26 mouse cellular contexts compared by ENCODE assay signal in the genomic region with DNA sequence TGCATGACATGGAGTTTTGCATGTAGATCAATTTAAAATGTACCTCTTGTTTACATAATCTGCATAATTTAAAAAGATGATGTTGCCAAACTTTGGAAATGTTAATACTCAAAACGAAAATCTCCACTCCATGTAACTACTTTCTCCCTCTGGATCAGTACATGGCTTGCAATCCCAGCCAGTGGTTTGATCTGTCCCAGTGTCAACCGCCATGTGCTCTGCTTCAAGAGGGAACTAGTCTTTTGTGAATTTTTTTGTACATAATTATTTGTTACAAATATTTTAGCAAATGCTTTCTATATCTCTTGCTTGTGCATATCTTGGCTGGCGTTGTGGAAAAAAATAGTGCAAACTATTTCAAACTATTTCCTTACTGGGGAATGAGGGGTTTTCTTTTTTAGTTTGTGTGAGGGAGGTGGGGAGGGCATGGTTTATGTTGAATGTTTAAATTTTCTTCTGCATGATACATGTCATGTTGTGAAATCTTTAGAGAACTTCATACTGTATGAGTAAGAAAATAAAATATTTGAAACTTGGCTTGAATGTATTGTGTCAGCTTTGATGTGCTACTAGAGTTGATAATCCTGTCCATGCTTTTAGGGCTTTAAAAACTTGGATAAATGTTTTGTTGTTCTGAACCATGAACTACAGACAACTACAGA. TPM values are rescaled to one million over a fixed set of nuclear protein-coding genes. Genes with fewer than 3 reads are reported as not detected.
DNase-seq lines count a peak whose midpoint lies in the region; ATAC-seq and TF ChIP-seq lines count a peak whose summit lies in the region.
"Had no signal": no experiment of that assay in that cellular context is flagged by ENCODE, and none has a peak within 500 bp of the region (broad histone marks: within the 10 kb centered on the region; RNA-seq: fewer than 3 reads in every experiment).

No protein-coding gene starts in this region.

- H3K27me3 ChIP-seq in lung, embryonic 14.5 days (ENCODE audit: insufficient read depth, low read length): no peaks in the 10 kb centered on the region
- H3K27me3 ChIP-seq in lung, embryonic 16.5 days (ENCODE audit: control insufficient read depth, insufficient read depth, low read depth, low read length): no peaks in the 10 kb centered on the region
- H3K27me3 ChIP-seq: CH12.LX; embryonic facial prominence, embryonic 13.5 days; embryonic facial prominence, embryonic 15.5 days; forebrain, embryonic 12.5 days had no signal

- H3K36me3 ChIP-seq in lung, embryonic 14.5 days (ENCODE audit: insufficient read depth): peaks cover 86% of the 10 kb centered on the region
- H3K36me3 ChIP-seq in lung, embryonic 16.5 days (ENCODE audit: control insufficient read depth, insufficient read depth, low read length): peaks cover 33% of the 10 kb centered on the region

- H3K4me1 ChIP-seq in lung, embryonic 14.5 days (ENCODE audit: insufficient read depth): no peaks in the 10 kb centered on the region
- 0 out of 2 replicates have a peak, but pooled peaks cover 3% of the 10 kb centered on the region for H3K4me1 ChIP-seq in lung, embryonic 16.5 days (replicated peaks; ENCODE audit: control insufficient read depth, insufficient read depth, low read length)
- no peaks in the 10 kb centered on the region for H3K4me1 ChIP-seq in lung, adult 2 months (ENCODE audit: control insufficient read depth, insufficient read depth, low read length)
- H3K4me1 ChIP-seq: embryonic facial prominence, embryonic 13.5 days; embryonic facial prominence, embryonic 15.5 days; forebrain, embryonic 10.5 days; forebrain, embryonic 12.5 days had no signal

- peak; percentile 54 for DNase-seq in lung, embryonic 14.5 days
- no peak for DNase-seq in lung, postnatal 14 days
- no peak for DNase-seq in lung, adult 2 months
- DNase-seq in NIH3T3 (ENCODE audit: low read depth): peak; percentile 45
- DNase-seq: adrenal gland, adult 2 months; adrenal gland, postnatal 10 days; adrenal gland, postnatal 25 days; B cell, adult 2 months; cerebellum, adult 11 months; cerebellum, adult 18-20 months; cerebellum, adult 8-10 months; cerebellum, adult 9-11 months; cerebellum, postnatal 14 days; cerebellum, postnatal 36 days; embryo, embryonic 11 days had no signal

- no peak for TF ChIP-seq CTCF in lung, embryonic 14.5 days (IDR thresholded peaks at IDR 0.05; ENCODE audit: low read depth)
- no peak for TF ChIP-seq CTCF in lung, adult 2 months (IDR thresholded peaks at IDR 0.05; ENCODE audit: insufficient read depth, low read length)

- no peak overlapping the region for H3K4me3 ChIP-seq in lung, embryonic 14.5 days (ENCODE audit: low read depth, low read length)
- no peak overlapping the region for H3K4me3 ChIP-seq in lung, embryonic 16.5 days (ENCODE audit: low read length)
- H3K4me3 ChIP-seq in lung, adult 2 months (replicated peaks; ENCODE audit: extremely low read depth, low read depth, low read length): no peak overlapping the region
- H3K4me3 ChIP-seq: embryonic facial prominence, embryonic 13.5 days; embryonic facial prominence, embryonic 15.5 days; erythroblast, embryonic 14.5 days; forebrain, embryonic 10.5 days; forebrain, embryonic 12.5 days had no signal

- H3K4me2 ChIP-seq in lung, embryonic 14.5 days: no peak overlapping the region
- H3K4me2 ChIP-seq in lung, embryonic 16.5 days (ENCODE audit: low read depth, low read length): no peak overlapping the region
- H3K4me2 ChIP-seq: embryonic facial prominence, embryonic 13.5 days; embryonic facial prominence, embryonic 15.5 days; forebrain, embryonic 12.5 days had no signal

- 78% methylated on average over 3 of the region's 3 CpGs for WGBS in lung, embryonic 14.5 days
- WGBS in lung, embryonic 16.5 days: 52% methylated on average over 3 of the region's 3 CpGs
- 69% methylated on average over 3 of the region's 3 CpGs for WGBS in lung, adult 2 months

- no peak for ATAC-seq in lung, embryonic 14.5 days (ENCODE audit: insufficient read depth)
- peak; percentile 90 for ATAC-seq in lung, embryonic 16.5 days (ENCODE audit: low read depth)
- ATAC-seq: CD4-positive, CD25-positive, alpha-beta regulatory T cell, adult 4 months; forebrain, embryonic 14.5 days; forebrain, embryonic 16.5 days had no signal

- no peak overlapping the region for H3K27ac ChIP-seq in lung, embryonic 14.5 days (ENCODE audit: low read depth)
- H3K27ac ChIP-seq in lung, embryonic 16.5 days (ENCODE audit: low read length): peak overlapping the region; percentile 80
- H3K27ac ChIP-seq: embryonic facial prominence, embryonic 13.5 days; embryonic facial prominence, embryonic 15.5 days; forebrain, embryonic 10.5 days; forebrain, embryonic 12.5 days had no signal

- no peak overlapping the region for H3K9ac ChIP-seq in lung, embryonic 14.5 days
- no peak overlapping the region for H3K9ac ChIP-seq in lung, embryonic 16.5 days (ENCODE audit: low read length)
- H3K9ac ChIP-seq: embryonic facial prominence, embryonic 13.5 days; embryonic facial prominence, embryonic 15.5 days; forebrain, embryonic 12.5 days had no signal

- no peaks in the 10 kb centered on the region for H3K9me3 ChIP-seq in lung, embryonic 14.5 days (ENCODE audit: low read depth, low read length)
- no peaks in the 10 kb centered on the region for H3K9me3 ChIP-seq in lung, embryonic 16.5 days (ENCODE audit: control insufficient read depth, low read length)
- H3K9me3 ChIP-seq: embryonic facial prominence, embryonic 13.5 days; embryonic facial prominence, embryonic 15.5 days; forebrain, embryonic 10.5 days; forebrain, embryonic 12.5 days; G1E had no signal

- no peak for TF ChIP-seq POLR2A in lung, adult 2 months (IDR thresholded peaks at IDR 0.05; ENCODE audit: borderline replicate concordance, extremely low read depth, low read depth, low read length)

RNA-seq across cellular contexts. Expression of a gene that starts 11.4 kb away (rescaled TPM):
- polyA plus RNA-seq in lung, embryonic 14.5 days (2014; fragmentation: Nextera tagmentation; extraction: Ambion mirVana): 79.1 and 84.1 TPM in 2 replicates
- polyA plus RNA-seq in lung, embryonic 16.5 days (2015; fragmentation: Nextera tagmentation; extraction: Ambion mirVana): 48.7 and 53.0 TPM in 2 replicates
- 2.7 and 3.2 TPM in 2 replicates for polyA plus RNA-seq in lung, adult 2 months (2012; rRNA removed)

RNA-seq across cellular contexts. Expression of a gene that starts 18.1 kb away (rescaled TPM):
- polyA plus RNA-seq in lung, embryonic 14.5 days (2014; fragmentation: Nextera tagmentation; extraction: Ambion mirVana): 23.4 and 24.8 TPM in 2 replicates
- polyA plus RNA-seq in lung, embryonic 16.5 days (2015; fragmentation: Nextera tagmentation; extraction: Ambion mirVana): 27.0 and 28.6 TPM in 2 replicates
- polyA plus RNA-seq in lung, adult 2 months (2012; rRNA removed): 4.5 and 6.5 TPM in 2 replicates
- polyA plus RNA-seq: erythroblast, embryonic 14.5 days had no signal

RNA-seq across cellular contexts. Expression of a gene that starts 40.9 kb away (rescaled TPM):
- polyA plus RNA-seq in lung, embryonic 14.5 days (2014; fragmentation: Nextera tagmentation; extraction: Ambion mirVana): 85.7 and 90.0 TPM in 2 replicates
- polyA plus RNA-seq in lung, embryonic 16.5 days (2015; fragmentation: Nextera tagmentation; extraction: Ambion mirVana): 85.6 and 89.4 TPM in 2 replicates
- polyA plus RNA-seq in lung, adult 2 months (2012; rRNA removed): 29.8 and 56.3 TPM in 2 replicates

RNA-seq across cellular contexts. Expression of a gene that starts 57.4 kb away (rescaled TPM):
- 95.2 and 116 TPM in 2 replicates for polyA plus RNA-seq in lung, embryonic 14.5 days (2014; fragmentation: Nextera tagmentation; extraction: Ambion mirVana)
- 88.2 and 89.1 TPM in 2 replicates for polyA plus RNA-seq in lung, embryonic 16.5 days (2015; fragmentation: Nextera tagmentation; extraction: Ambion mirVana)
- polyA plus RNA-seq in lung, adult 2 months (2012; rRNA removed): 7.3 and 14.9 TPM in 2 replicates

Comparison
In these comparisons a context has a peak if more than half of its experiments do, and no peak if none do; other contexts are left out.
1. DNase-seq: peak in lung, embryonic 14.5 days (single experiment) and NIH3T3 (single experiment); none in lung, postnatal 14 days (single experiment) and lung, adult 2 months (single experiment).
2. RNA of a gene that starts 11.4 kb away (polyA plus RNA-seq): 79.1 to 84.1 TPM in lung, embryonic 14.5 days and 48.7 to 53.0 TPM in lung, embryonic 16.5 days; 2.7 to 3.2 TPM in lung, adult 2 months; every median in the first group is over 10 times any median in the second.